Mouse (Mus musculus) neural tube, embryonic 10.5 days (tissue): Measurements from ENCODE around the gene Sele.
A peak's percentile ranks its signal among the peaks of the same experiment; 100 is the strongest.
"Not testable (repeated sequence)": the region's sequence is repeated elsewhere in the genome, so short reads cannot be mapped to it uniquely, and the experiment has no call there.

Experiments
- DNase-seq: peaks from one replicate; pipeline ENCODE4 v3.0.0-alpha.2; 2017; ENCODE audit warnings: low spot score; ENCODE audit errors: extremely low spot score

The Sele gene

DNA sequence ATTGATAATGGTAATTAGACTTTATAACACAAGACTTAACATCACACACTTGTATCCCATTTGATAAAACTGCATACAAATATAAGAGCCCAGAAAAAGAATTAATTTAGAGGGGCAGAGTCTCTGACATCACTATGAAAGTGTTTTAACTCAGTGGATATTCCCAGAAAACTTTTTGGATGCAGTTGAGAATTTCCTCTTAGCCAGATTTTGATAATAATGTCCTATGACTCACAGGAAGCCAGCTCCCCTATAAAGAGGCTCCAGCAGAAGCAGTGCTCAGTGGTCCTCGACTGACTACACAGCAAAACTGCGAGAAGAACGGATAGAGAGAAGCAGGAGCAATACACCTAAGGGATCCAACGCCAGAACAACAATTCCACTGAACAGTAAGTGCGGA is at the start of gene Sele:
Gene Sele (plus strand): TSS at position 301 of the 400 bp plus-strand sequence.
- no peak for DNase-seq

DNA sequence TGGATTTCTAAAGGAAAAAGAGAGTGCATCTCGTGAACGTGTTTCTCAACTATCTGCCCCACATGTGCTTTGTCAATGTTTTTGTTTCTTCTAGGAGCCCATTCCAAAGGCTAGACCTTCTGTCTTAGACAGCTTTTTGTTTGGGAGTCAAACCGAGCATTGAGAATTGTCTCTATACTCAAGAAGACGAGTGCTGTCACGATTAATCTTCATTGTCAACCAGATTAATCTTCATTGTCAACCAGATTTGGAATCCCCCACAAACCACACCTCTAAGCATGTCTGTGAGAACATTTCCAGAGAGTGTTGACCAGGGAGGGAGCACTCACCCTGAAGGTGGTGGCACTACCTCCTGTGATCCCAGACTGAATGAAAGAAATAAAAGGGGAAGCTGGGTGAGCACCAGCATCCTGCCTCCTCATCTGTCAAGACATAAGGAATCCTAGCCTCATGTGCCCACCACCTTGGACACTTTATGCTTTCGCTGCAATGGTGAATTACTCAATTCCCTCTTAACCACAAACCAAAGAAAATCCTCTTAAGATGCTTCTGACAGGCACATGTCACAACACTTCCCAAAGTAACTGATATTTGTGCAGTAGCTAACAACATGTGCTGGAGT is 46.1 kb upstream of the Sele start:
- DNase-seq, result no peak

DNA sequence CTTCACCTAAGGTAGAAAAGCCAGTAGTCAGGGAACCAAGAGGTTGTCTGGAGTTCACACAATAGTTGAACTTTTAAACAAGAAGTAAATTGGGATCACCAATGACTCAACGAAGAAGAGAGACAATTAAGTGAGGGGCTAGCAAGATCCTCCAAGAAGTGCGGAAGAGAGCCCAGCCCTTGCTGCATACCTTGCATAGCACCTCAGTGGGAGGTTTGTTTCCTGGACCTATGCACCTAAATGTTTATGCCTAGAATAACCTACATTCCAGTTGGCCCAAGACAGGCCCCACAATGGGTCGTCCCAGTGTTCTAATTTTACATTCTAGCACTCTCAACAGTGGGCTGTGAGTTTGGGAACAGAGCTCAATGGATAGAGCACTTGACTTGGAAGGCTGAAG is 43.7 kb upstream of the Sele start:
- no peak for DNase-seq

DNA sequence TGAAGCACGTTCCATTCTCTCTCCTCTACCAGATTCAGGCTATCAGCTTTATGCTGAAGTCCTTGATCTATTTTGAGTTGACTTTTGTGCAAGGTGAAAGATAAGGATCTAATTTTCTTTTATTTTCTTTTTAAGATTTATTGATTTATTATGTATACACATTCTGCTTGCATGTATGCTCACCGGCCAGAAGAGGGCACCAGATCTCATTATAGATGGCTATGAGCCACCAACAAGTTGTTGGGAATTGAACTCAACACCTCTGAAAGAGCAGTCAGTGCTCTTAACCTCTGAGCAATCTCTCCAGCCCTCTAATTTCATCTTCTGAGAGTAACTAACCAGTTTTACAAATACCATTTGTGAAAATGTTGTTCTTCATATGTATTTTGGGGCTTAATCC is 38.8 kb upstream of the Sele start:
- DNase-seq, result peak; percentile 21

DNA sequence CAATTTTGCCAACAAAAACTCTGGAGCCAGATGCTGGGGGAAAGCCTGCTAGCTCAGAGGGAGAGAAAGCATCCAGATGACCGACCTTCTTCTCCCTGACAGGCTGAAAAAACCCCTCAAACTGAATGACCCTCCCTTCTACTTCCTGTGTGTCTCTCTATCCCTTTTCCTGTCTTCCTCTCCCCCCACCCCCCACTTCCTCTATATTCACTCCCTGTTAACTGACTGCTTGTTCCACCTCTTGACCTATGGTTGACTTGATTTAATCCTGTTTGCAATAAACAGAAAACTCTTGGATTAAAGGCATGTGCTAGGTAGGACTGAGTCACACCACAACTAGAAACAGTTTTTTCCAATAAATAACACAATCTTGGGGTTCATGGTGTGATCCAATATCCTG is 33.4 kb upstream of the Sele start:
- DNase-seq, result no peak

DNA sequence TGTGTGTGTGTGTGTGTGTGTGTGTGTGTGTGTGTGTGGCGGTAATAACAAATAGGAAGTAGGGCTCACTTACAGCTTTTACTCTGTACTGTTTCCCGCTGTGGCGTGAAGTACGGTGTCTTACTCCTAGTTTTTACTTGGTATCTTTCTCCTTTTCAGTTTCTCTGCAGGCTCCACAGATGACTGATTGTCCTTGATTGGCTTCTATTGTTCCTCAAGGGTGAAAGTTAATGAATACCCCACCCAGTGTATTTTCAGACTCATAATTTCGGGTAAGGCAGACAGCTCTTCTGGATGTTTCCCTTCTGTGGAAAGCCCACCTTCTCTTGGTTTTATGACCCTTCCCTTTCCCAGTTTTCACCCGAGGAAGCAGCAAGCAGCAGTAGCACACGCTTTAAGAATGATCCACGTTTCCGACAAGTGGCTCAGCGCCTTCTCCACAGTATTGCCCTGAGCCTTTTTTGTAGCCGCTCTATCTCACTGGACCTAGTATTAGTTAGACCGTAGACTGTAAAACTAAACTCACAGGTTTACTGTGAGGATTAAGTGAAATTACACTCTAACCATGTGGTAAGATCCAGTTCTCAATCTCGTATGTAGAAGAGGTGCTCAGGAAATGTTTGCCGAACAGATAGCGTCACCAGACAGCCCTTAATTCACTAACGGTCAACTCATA is 29.7 kb upstream of the Sele start:
- DNase-seq, result no peak

DNA sequence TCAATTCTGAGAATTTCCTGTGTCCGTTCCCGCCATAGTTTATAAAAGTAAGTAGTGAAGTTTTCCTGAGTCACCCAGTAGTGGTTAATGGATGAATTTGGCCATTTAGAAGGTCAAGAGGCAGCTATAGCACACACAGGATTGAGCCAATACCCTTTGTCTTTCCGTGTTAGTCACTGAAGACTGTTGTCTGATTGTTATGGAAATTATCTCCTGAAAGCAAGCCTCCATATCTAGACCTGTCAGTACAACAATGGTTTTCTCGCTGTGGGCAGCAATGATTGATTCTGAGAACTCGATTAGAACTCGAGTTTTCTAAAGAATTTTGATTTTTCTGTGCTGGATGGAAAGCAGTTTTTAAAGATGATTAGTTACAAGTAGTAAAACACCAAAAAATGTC is 28.2 kb upstream of the Sele start:
- DNase-seq, result no peak

DNA sequence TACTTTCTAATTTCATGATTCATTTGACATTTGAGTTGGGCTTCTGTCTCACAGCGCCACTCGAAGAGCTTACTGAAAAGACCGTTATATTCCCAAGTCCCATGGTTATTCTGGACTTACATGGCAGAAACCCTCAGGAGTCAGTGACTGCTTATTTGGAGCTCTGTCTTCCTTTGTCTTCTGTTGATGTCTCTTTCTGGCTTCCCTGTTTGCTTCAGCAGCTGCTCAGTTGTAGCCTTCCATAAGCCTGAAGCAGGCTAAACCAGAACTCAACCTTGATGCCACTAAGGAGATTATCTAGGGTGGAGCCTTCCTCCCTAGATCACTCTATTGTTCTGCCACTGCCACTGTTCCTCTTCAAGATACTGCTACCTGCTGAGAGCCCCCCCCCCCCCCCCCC is 27.3 kb upstream of the Sele start:
- DNase-seq, result not testable (repeated sequence)

DNA sequence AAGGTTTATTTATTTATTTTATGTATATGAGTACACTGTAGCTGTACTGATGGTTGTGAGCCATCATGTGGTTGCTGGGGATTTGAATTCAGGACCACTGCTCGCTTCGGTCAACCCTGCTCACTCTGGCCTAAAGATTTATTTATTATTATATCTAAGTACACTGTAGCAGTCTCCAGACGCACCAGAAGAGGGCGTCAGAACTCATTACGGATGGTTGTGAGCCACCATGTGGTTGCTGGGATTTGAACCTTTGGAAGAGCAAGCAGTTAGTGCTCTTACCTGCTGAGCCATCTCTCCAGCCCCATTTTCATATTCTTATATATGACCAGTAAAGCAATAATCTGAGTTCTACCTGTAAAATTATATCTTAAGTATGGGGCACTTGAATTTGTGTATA is 25.9 kb upstream of the Sele start:
- DNase-seq, result not testable (repeated sequence)

DNA sequence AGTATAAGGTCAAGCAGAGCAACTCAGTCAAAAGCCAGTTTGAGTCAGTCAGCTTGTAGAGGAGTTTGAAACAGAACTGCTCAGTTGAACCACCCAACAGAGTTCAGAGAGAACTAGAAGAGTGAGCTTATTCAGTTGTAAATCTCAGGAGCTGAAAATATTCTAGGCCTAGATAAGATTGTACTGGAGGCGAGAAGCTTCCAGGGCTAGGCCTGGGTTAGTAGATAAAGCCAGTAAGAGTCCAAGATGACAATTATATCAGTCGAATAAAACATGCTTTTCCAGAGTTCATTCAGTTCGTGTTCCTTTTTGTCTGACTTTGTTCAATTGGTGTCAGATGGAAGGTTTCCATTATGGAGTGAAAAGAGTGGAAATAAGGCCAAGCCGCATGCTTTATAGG is 22.3 kb upstream of the Sele start:
- no peak for DNase-seq

DNA sequence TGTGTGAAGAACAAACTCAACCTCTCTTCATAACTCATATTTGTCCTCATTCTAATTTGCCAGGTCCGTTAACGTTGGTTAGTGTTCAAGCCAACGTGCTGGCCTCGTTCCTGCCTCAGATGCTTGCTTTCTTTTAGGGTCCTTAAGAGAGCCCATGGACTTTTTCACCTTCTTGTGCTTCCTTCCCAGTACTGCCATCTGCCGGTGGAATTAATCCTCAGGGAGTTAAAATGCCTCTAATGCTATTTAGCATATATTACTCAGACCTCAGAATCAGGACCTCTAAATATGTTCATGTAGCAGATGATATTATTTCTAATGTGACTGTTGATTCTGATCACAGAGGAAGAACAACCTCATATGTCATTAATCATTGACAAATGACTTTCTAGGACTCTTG is 20.6 kb upstream of the Sele start:
- DNase-seq, result no peak

DNA sequence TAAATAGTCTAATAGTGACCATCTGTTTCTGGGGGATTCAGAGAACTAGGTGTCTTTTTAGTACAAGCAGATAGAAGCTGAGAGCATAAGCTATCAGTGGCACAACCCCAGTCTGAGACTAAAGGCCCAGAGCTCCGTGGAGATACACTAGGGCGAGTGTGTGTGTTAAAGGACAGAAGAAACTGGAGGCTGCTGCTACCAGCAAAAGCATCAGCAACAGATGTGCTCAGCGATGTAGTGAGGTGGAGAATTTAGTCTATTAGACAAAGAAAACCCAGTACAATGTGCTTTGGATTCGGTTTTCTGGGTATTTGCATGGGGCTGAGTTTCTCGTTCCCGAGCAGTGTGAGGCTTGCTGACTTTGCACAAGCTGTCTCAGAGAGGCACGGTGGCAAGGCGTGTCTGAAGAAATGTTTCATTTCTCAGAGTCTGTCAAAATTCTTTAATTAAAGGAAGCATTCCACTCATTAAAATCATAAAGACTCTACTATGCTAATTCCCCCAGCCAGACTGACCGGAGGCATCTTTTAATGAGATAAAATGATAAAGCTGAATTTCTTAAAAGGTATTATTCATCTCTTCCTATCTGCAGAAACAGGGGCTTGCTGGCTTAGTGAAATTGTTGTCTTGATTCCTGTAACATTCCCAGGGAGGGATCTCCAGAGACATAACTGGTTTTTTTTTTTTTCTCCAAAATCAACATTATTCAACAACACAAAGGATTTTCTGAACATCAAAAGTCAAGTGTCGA is 7.5 kb upstream of the Sele start:
- DNase-seq, result no peak

DNA sequence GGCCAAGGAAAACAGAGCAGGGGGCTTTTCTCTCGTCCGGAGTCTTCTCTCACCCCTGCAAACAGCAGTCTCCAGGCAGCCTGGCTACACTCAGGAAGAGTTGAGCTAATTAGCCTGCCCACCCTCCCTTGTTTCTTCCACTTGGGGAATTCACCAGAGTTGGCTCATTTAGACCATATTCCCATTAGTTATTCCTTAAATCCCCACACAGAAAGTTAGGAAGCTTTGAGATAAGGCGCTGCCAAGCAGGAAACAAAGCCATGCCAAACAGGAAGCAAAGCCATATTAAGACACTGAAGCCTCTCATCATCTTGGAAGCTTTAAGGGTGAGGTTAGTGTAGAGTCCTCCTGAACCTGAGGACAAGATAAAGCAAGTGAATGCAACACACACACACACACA is 4.5 kb upstream of the Sele start:
- no peak for DNase-seq

DNA sequence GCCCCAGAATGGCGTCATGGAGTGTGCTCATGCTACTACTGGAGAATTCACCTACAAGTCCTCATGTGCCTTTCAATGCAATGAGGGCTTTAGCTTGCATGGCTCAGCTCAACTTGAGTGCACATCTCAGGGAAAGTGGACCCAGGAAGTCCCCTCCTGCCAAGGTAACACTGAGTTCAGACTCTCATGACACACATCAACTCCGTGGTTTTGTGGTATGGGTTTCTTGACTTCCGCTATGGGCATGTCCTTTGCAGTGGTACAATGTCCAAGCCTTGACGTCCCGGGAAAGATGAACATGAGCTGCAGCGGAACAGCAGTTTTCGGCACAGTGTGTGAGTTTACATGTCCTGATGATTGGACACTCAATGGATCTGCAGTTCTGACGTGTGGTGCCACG is 5.5 kb downstream of the Sele start:
- DNase-seq, result no peak

DNA sequence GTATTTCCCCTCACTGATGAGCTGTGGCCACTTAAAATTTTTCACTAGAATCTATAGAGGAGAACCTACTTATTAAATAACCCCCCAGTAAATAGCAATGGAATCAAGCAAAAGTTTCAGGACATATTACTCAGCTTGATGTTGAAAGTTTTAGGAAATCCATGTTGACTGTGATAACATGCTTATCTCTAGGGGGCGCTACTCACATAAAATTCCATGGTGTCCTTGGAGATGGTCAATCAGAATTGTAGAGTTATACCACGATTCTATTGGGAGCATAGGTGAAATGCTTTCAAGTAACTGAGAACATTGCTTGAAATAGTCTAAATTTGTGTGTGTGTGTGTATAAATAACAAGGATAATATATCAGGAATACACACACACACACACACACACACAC is 6.8 kb downstream of the Sele start:
- DNase-seq, result no peak

DNA sequence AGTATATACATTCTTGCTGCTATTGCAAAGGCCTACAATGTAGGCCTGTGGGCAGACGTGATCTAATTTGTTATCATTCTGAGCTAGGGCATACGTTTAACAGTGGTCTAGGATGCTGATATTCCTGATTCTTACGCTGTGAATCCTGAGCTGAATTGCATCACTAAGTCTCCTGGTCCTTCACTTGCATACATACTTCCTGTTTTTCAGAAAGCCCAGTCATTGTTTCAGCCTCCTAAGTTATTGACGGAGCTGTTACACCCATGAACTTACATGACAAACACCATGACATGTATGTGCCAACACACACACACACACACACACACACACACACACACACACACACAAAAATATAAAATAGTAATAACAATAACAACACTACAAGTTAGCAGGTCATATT is 12.0 kb downstream of the Sele start:
- no peak for DNase-seq

DNA sequence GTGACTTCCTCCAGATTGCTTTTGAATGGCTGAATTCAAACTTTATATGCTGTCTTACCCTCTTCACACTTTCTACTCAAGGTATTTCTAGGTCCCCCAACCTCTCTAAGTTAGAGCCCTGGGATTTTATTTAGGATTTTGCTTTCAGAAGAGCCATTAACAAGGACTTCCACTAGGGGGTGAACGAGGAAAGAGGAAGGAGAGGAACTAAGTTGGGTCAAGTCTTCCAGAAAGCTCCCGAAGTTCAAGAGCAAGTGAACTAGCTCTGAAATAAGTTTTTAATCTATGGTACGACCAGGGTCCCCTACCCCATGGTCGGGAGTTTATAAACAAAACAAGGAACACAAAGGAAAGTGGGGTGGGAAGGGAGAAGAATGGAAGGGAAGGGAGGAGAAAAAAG is 13.2 kb downstream of the Sele start:
- DNase-seq, result no peak

DNA sequence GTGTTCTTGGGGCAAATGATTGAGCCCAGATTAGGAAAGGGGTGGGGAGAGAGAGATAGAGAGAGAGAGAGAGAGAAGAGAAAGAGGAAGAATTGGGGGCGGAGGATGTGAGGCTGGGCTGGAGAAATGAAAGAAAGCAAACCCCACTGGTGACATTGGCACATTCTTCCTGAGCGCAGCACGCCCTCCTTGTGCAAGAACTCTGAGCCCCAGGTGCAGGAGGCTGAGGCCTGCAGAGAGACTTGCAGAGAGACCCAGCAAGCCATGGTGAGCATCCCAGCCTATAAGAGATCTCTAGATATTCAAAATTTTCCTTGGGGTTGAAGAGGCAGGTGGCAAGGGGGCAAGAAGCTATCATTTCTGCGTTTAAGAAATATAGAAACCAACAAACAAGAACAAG is 13.9 kb downstream of the Sele start, which contains the start of gene Sell:
Gene Sell (plus strand): TSS at position 58 of the 400 bp plus-strand sequence.
- DNase-seq, result no peak

DNA sequence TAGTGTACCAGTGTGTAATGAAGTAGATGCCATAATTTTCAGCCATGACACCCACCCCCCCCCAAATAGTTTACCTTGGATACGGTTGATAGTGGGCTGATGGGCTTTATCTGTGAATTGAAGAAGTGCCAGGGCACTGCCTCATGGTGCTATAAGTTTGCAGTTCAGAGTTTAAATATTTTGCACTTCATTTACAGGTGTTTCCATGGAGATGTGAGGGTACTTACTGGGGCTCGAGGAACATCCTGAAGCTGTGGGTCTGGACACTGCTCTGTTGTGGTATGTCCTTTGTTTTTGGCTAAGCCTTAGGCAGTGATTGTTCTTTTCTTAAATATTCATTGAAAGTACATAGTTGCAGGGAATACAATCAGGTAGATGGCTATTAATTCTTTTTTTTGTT is 14.8 kb downstream of the Sele start:
- DNase-seq, result no peak

DNA sequence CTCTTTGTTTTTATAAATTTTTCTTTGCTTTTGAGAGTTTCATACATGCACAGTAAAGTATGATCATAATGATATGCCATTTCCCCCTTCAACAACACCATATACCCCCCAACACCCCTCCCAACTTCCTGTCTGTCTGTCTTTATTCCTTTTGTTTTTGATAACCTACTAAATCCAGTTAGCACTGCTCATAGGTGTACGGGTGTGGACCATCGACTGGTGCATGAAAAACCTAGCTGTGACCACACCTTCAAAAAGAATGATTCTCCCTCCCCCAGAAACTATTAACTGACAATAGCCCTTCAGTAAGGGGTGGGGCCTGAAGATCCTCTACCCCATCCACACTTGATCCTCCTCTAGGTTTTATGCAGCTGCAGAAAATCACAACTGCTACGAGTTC is 15.7 kb downstream of the Sele start:
- no peak for DNase-seq

DNA sequence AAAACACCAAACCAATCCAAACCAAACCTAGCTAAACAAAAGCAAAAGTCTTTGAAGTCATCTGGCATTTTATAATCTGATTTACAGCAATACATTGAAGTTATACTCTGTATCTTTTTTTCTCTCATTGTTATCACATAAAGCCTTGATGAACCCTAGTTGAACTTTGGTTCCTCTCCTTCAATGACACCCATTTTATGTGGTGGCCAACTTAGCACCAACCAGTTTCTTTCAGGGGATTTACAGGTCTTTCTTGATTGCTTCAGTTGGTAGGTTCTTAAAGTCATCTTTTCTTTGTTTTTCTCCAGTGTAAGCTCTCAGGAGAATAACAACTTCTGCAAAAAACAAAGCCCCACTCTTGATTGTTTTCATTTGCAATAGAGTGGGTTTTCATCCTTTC is 21.2 kb downstream of the Sele start:
- no peak for DNase-seq

DNA sequence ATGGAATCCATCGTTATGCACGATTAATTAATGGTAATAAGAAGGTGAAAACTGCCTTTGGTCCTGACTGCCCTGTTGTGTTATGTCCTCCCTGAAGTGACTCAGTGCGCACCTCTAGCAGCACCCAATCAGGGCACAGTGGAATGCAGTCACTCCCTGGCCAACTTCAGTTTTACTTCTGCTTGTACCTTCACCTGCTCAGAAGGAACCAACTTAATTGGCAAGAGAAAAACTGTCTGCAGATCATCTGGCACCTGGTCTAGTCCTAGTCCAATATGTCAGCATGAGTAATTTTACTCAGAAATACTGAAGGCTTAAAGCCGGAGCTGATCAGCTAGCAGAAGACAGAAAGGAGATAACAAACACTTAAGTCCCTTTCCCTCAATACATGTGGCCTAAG is 22.4 kb downstream of the Sele start:
- no peak for DNase-seq

DNA sequence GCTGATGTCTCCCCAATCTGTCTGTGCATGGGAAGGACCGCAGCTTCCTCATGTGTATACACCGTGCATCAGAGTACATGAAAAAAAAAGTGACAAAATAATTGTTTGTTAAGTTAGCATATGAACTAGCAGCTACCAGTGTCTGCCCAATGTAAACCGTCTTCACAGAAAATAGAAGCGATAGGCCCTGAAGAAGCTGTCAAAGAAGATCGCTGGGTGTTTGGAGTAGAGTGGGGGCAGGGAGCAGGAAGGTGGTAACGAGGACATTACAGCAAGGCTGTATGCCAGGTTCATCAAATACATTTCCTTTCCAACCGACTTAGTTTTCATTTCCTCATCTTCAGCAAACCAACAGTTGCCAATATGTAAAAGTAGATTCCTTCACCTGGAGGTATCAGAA is 23.1 kb downstream of the Sele start:
- no peak for DNase-seq
